Mouse (Mus musculus) hindbrain, postnatal 0 days (tissue): ENCODE measurements around the gene Rab37. TPM values are rescaled to one million over a fixed set of nuclear protein-coding genes. Genes with fewer than 3 reads are reported as not detected.
A peak's percentile ranks its signal among the peaks of the same experiment; 100 is the strongest.

Experiments used
- ATAC-seq: fragments of 200-750 bp; cut with Nextera tagmentation; 2 replicates; pipeline ENCODE4 v1.8.0; 2017; ENCODE audit warnings: mild to moderate bottlenecking, moderate TSS enrichment, moderate library complexity
- DNase-seq: peaks from one replicate; pipeline ENCODE4 v3.0.0-alpha.2; 2015; ENCODE audit warnings: low spot score
- H3K27ac ChIP-seq: fragments of 300-500 bp; sonication (generic); 2 replicates; pipeline ENCODE4 v1.5.1; 2014; ENCODE audit warnings: mild to moderate bottlenecking
- H3K27me3 ChIP-seq: fragments of 300-500 bp; sonication (generic); 2 replicates; pipeline ENCODE4 v1.6.1; 2014; ENCODE audit warnings: low read length, mixed read lengths; ENCODE audit not compliant: insufficient read depth
- H3K36me3 ChIP-seq: fragments of 300-500 bp; sonication (generic); 2 replicates; pipeline ENCODE4 v1.6.1; 2014; ENCODE audit warnings: low read length, mixed read lengths; ENCODE audit not compliant: insufficient read depth
- H3K4me1 ChIP-seq: fragments of 300-500 bp; sonication (generic); 2 replicates; pipeline ENCODE4 v1.6.1; 2014; ENCODE audit warnings: antibody characterized with exemption, low read length, mixed read lengths; ENCODE audit not compliant: insufficient read depth
- H3K4me2 ChIP-seq: fragments of 300-500 bp; sonication (generic); 2 replicates; pipeline ENCODE4 v1.6.1; 2014; ENCODE audit warnings: low read depth, mild to moderate bottlenecking, low read length, moderate library complexity, mixed read lengths
- H3K4me3 ChIP-seq: fragments of 300-500 bp; sonication (generic); 2 replicates; pipeline ENCODE4 v1.5.1; 2014; ENCODE audit warnings: low read length
- H3K9ac ChIP-seq: fragments of 300-500 bp; sonication (generic); replicated peaks from 2 replicates; pipeline ENCODE4 v1.6.1; 2014; ENCODE audit warnings: mild to moderate bottlenecking, low read length, moderate library complexity, mixed read lengths
- H3K9me3 ChIP-seq: fragments of 300-500 bp; sonication (generic); 2 replicates; pipeline ENCODE4 v1.6.1; 2016; ENCODE audit warnings: low read length, mixed read lengths
- CTCF ChIP-seq: IDR thresholded peaks from 2 replicates; pipeline ENCODE4 v1.5.1; 2016; ENCODE audit warnings: antibody characterized with exemption, control low read depth, low read depth
- WGBS: fragments of 180-500 bp; shearing (Covaris S2); extraction: QIAGEN DNeasy Blood & Tissue Kit; methylation state at CpG from one replicate; pipeline ENCODE4 v1.1.7; 2014; 5-methylcytosine and 5-hydroxymethylcytosine counted together
- polyA plus RNA-seq: library from polyadenylated mRNA; unstranded; fragments of >200 nt; fragmentation: Nextera tagmentation; extraction: Ambion mirVana; gene quantifications from 2 replicates; pipeline ENCODE4 v1.2.1, GENCODE M21; 2015
- total RNA-seq: library from RNA; depleted of rRNA; stranded (reverse); fragments of >200 nt; gene quantifications from 2 replicates; pipeline ENCODE4 v1.2.3, GENCODE M21; 2014

Rab37 gene
- total and polyA plus RNA-seq, 2 experiments from 2014 or later, result 1.2 to 1.3 TPM

- Histone ChIP-seq H3K27me3 (no peaks in the 10 kb centered on the region), H3K27ac (peak overlapping the region; percentile 68; the same call in 1 of the 2 replicates), H3K36me3 (no peaks in the 10 kb centered on the region), H3K4me2 (no peak overlapping the region), H3K4me1 (peaks cover 14% of the 10 kb centered on the region), H3K9ac (no peak overlapping the region), H3K9me3 (no peaks in the 10 kb centered on the region), H3K4me3 (no peak overlapping the region)
- TF ChIP-seq CTCF, result no peak
- DNase-seq (no peak), ATAC-seq (no peak)
- 52% methylated on average over 2 of the region's 2 CpGs for WGBS
Observed at GRCm38 (mm10) chr11:115178766-115179165, 87.5 kb downstream of the Rab37 start.

GRCm38 (mm10) chr11:115179191-115179590 lies 88.0 kb downstream of the Rab37 start:
- Histone ChIP-seq H3K9ac (no peak overlapping the region), H3K4me2 (no peak overlapping the region), H3K4me1 (peaks cover 10% of the 10 kb centered on the region), H3K36me3 (no peaks in the 10 kb centered on the region), H3K27me3 (no peaks in the 10 kb centered on the region), H3K4me3 (no peak overlapping the region), H3K9me3 (no peaks in the 10 kb centered on the region), H3K27ac (peak overlapping the region; percentile 68; the same call in 1 of the 2 replicates)
- 44% methylated on average over 6 of the region's 6 CpGs for WGBS
- no peak for TF ChIP-seq CTCF
- DNase-seq (peak; percentile 83), ATAC-seq (peak; percentile 79)

GRCm38 (mm10) chr11:115179881-115180280 lies 88.7 kb downstream of the Rab37 start:
- 43% methylated on average over 6 of the region's 6 CpGs for WGBS
- H3K9me3 ChIP-seq, result no peaks in the 10 kb centered on the region
- no peak overlapping the region for H3K4me3 ChIP-seq
- no peaks in the 10 kb centered on the region for H3K27me3 ChIP-seq
- ATAC-seq, result no peak
- peak; percentile 52 for DNase-seq
- no peak overlapping the region for H3K4me2 ChIP-seq
- H3K4me1 ChIP-seq, result peaks cover 6% of the 10 kb centered on the region
- H3K27ac ChIP-seq, result peak overlapping the region; percentile 64; the same call in 1 of the 2 replicates
- H3K9ac ChIP-seq, result no peak overlapping the region
- TF ChIP-seq CTCF, result no peak
- H3K36me3 ChIP-seq, result no peaks in the 10 kb centered on the region

DNA sequence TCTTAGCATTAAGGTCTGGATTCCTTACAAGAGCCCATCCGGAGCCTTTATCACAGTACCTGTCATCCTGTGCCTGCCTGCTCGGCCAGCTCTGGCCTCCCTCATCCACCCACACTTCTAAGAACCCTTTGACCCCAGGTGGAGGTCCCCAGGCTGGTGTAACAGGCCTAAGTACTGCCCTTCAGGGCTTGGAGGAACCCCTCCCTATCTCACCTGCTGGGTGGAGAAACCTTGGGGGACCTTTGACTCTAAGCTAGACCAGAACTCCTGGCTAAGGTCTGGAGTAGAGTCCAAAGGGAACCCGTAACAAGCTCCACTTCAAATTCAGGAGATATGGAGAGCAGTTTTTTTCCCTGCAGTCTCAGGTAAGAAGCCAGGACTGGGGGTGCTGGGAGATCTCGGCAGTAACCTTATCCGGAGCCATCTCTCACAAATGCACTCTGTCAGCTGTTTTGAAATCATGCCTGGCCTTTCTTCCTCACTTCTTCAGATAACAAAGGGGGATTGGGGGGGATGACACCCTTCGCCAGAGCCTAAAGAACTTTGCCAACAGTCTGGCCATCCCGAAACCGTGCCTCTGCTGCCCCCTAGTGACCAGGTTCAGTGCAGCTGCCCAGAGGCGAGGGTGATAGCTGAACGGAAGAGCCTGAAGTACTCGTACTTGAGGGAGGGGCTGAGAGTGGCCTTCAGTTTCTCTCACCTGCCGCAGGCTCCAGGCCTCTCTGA lies 90.8 kb downstream of the Rab37 start:
- ATAC-seq (no peak), DNase-seq (peak; percentile 87)
- no peaks in the 10 kb centered on the region for H3K36me3 ChIP-seq
- H3K27ac ChIP-seq, result no peak overlapping the region
- peaks cover 4% of the 10 kb centered on the region; the same call in 1 of the 2 replicates for H3K4me1 ChIP-seq
- WGBS, result 23% methylated on average over 12 of the region's 12 CpGs
- peak; percentile 95 for TF ChIP-seq CTCF
- no peak overlapping the region for H3K9ac ChIP-seq
- no peak overlapping the region for H3K4me2 ChIP-seq
- no peak overlapping the region for H3K4me3 ChIP-seq
- H3K27me3 ChIP-seq, result no peaks in the 10 kb centered on the region
- no peaks in the 10 kb centered on the region for H3K9me3 ChIP-seq

DNA sequence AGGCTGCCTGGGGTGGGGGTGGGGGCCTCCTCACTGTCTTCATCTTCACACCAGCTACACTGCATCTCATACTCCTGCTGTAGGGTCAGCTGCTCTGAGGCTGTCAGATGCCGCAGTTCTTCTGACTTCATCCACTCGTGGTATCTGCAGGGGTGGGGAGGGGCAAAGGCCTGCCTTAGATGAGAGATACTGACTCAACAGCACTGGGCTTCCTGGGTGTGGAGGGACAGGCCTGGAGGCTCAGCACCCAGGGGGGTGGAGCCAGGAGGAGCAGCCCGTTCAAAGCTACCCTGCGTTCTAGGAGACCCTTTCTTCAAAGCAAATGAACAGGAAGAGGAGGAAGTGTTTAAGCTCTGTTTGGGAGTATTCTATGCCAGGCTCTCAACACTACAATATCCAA lies 93.7 kb downstream of the Rab37 start:
- Histone ChIP-seq H3K27me3 (no peaks in the 10 kb centered on the region), H3K4me1 (peaks cover 9% of the 10 kb centered on the region; the same call in 1 of the 2 replicates), H3K4me3 (no peak overlapping the region), H3K27ac (no peak overlapping the region), H3K9ac (no peak overlapping the region), H3K4me2 (no peak overlapping the region), H3K36me3 (no peaks in the 10 kb centered on the region), H3K9me3 (no peaks in the 10 kb centered on the region)
- DNase-seq (no peak), ATAC-seq (no peak)
- 42% methylated on average over 4 of the region's 4 CpGs for WGBS
- no peak for TF ChIP-seq CTCF

DNA sequence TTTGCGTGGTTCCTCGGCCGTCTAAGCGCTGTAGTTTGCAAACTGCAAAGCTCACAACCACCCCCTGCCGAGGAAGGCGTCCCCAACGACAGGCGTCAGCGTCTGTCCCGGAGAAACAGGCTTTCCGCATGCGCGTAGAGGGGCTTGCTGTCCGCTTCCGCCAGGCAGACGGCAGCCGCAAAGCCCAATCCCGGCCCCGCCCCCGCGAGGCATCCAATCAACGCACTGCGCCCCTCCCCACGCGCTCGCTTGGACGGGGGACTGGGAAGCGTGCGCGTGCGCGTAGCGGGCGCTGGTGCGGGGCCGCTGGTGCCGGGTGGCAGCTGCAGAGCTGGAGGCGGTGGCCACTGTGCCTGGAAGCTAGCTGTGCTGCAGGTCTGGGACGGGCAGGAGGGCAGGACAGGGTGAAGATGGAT lies 96.0 kb downstream of the Rab37 start, which contains the start of gene Tmem104:
TSS of gene Tmem104 (plus strand) at position 264 of the 416 bp plus-strand sequence.
- Histone ChIP-seq H3K4me1 (peaks cover 9% of the 10 kb centered on the region; the same call in 1 of the 2 replicates), H3K4me2 (peak within 1 kb of the TSS; percentile 92), H3K27ac (peak within 1 kb of the TSS; percentile 80), H3K9me3 (no peaks in the 10 kb centered on the region), H3K9ac (peak within 1 kb of the TSS; percentile 68), H3K27me3 (no peaks in the 10 kb centered on the region), H3K36me3 (no peaks in the 10 kb centered on the region), H3K4me3 (peak within 1 kb of the TSS; percentile 67)
- ATAC-seq (peak; percentile 94), DNase-seq (peak; percentile 100)
- peak; percentile 27; the same call in 1 of the 2 replicates for TF ChIP-seq CTCF
- under 1% methylated on average over 38 of the region's 39 CpGs for WGBS

DNA sequence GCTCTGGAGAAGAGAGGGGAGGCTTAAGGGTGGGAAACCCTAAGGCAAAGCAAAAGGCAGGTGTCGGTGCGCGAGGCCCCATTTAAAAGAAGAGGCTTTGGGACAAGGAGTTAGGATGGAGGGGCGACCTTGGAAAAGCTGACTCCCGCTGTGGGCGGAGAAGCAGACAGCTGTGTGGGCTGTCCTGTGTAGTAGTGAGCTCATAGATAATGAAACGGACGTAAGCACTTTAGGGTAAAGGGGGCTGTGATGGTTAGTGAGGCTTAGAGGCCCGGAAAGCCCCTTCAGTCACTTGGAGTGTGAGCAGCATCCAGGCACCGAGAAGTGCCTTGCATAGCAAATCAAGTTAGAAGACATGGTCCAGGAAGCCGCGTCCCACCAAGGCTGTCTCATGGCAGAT lies 96.5 kb downstream of the Rab37 start, which contains the start of gene Nat9:
TSS of gene Nat9 (minus strand) at position 167 of the 400 bp plus-strand sequence.
- Histone ChIP-seq H3K27ac (peak within 1 kb of the TSS; percentile 80), H3K4me2 (peak within 1 kb of the TSS; percentile 92), H3K4me1 (peaks cover 9% of the 10 kb centered on the region; the same call in 1 of the 2 replicates), H3K4me3 (peak within 1 kb of the TSS; percentile 67), H3K27me3 (no peaks in the 10 kb centered on the region), H3K36me3 (no peaks in the 10 kb centered on the region), H3K9me3 (no peaks in the 10 kb centered on the region), H3K9ac (peak within 1 kb of the TSS; percentile 68)
- ATAC-seq, result peak; percentile 28
- 7% methylated on average over 12 of the region's 12 CpGs for WGBS
- no peak for TF ChIP-seq CTCF
- no peak for DNase-seq
